Mouse (Mus musculus): Measurements from ENCODE around the gene Myh7b. TPM values are rescaled to one million over a fixed set of nuclear protein-coding genes. Genes with fewer than 3 reads are reported as not detected.

Myh7b gene
- total and polyA plus RNA-seq, 3 experiments, result 0.51 TPM; not detected in 2

DNA sequence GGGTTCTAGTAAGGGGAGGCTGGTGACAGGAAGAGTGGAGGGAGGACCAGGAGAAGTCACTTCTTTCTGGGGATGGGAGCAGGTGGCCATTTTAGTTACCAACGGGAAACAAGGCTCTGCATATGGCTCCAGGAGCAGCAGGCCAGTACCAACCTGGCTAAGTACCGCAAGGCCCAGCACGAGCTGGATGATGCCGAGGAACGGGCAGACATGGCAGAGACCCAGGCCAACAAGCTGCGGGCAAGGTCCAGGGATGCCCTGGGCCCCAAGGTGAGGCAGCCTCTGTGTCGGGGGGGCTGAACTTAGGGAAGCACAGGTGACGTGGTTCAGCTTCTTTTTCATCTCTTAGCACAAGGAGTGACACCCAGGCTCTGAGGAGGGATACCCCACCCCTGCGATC lies 22.7 kb downstream of the Myh7b start:
- TF ChIP-seq SMC3 (IDR thresholded peaks at IDR 0.05; ENCODE audit: low read depth, low read length) (no peak), EP300 (IDR thresholded peaks at IDR 0.05; ENCODE audit: low read length) (no peak), TCF12 (IDR thresholded peaks at IDR 0.05; ENCODE audit: low read depth, low read length) (no peak)
- in situ Hi-C loops (cut with MboI; ENCODE audit: low pct_ligation_motif_present, low pct_unique_long_range_greater_than_20kb, low sequenced_read_pairs), result no loop called here

DNA sequence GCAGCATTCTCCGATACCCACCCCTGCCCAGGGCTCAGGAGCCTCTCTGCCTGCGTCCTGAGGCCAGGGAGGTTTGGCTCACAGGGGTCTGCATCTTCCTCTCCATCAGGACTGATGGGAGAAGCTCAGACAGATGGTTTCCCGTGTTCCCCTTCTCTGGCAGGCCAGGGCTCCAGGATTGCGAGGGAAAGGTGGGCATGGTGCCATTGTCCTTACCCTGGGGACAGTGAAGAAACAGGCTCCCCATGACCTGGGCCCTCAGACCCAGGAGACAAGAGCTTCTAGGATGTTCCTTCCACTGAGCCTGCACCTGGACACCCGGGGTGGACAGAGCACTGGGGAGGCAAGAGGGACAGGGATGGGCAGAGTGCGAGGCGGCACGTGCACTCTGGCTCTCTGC lies 23.6 kb downstream of the Myh7b start:
- H3K27ac ChIP-seq (ENCODE audit: insufficient read depth, low read depth), result no peak overlapping the region
- no peak overlapping the region for H3K4me2 ChIP-seq (ENCODE audit: insufficient read depth, low read depth, poor library complexity, severe bottlenecking)
- no peak overlapping the region for H3K4me3 ChIP-seq (replicated peaks in 1 of 3; ENCODE audit: low read depth in 2 of 3, low read length in 2 of 3, poor library complexity in 1 of 3)
- H3K9me3 ChIP-seq (replicated peaks; ENCODE audit: low read length), result no peaks in the 10 kb centered on the region
- peaks cover 58 to 97% of the 10 kb centered on the region in 2 experiments for H3K36me3 ChIP-seq (replicated peaks in 1 of 2; ENCODE audit: control insufficient read depth in 1 of 2, insufficient read depth in 1 of 2, low read length in 1 of 2)
- TF ChIP-seq USF1 (IDR thresholded peaks at IDR 0.05; ENCODE audit: low read depth, low read length), result no peak
- H3K9ac ChIP-seq (ENCODE audit: insufficient read depth, low read depth), result no peak overlapping the region
- H3K27me3 ChIP-seq (replicated peaks), result no peaks in the 10 kb centered on the region
- DNase-seq (ENCODE audit: extremely low read depth), result no peak
- in situ Hi-C loops (cut with MboI; ENCODE audit: low pct_ligation_motif_present, low pct_unique_long_range_greater_than_20kb, low sequenced_read_pairs), result no loop called here
- dilution Hi-C loops (cut with MboI; ENCODE audit: extremely low pct_ligation_motif_present, extremely low pct_unique_long_range_greater_than_20kb, low sequenced_read_pairs), result no loop called here
- H3K79me2 ChIP-seq (replicated peaks; ENCODE audit: control insufficient read depth, extremely low read depth, insufficient read depth, poor library complexity, severe bottlenecking), result no peaks in the 10 kb centered on the region
- no peaks in the 10 kb centered on the region for H3K4me1 ChIP-seq (ENCODE audit: control insufficient read depth in 1 of 2, insufficient read depth in 2 of 2)

More for the DNA sequence above, 22.7 kb downstream of the Myh7b start:
- Histone ChIP-seq H3K36me3 (replicated peaks in 1 of 2; ENCODE audit: control insufficient read depth in 1 of 2, insufficient read depth in 1 of 2, low read length in 1 of 2) (peaks cover 53 to 97% of the 10 kb centered on the region in 2 experiments), H3K27ac (ENCODE audit: insufficient read depth, low read depth) (no peak overlapping the region), H3K9me3 (replicated peaks; ENCODE audit: low read length) (no peaks in the 10 kb centered on the region), H3K9ac (ENCODE audit: insufficient read depth, low read depth) (no peak overlapping the region), H3K4me1 (ENCODE audit: control insufficient read depth in 1 of 2, insufficient read depth in 2 of 2) (no peaks in the 10 kb centered on the region), H3K27me3 (replicated peaks) (no peaks in the 10 kb centered on the region), H3K79me2 (replicated peaks; ENCODE audit: control insufficient read depth, extremely low read depth, insufficient read depth, poor library complexity, severe bottlenecking) (no peaks in the 10 kb centered on the region), H3K4me2 (ENCODE audit: insufficient read depth, low read depth, poor library complexity, severe bottlenecking) (no peak overlapping the region), H3K4me3 (replicated peaks in 1 of 3; ENCODE audit: low read depth in 2 of 3, low read length in 2 of 3, poor library complexity in 1 of 3) (no peak overlapping the region)
- DNase-seq (ENCODE audit: extremely low read depth), result no peak
- dilution Hi-C loops (cut with MboI; ENCODE audit: extremely low pct_ligation_motif_present, extremely low pct_unique_long_range_greater_than_20kb, low sequenced_read_pairs), result no loop called here

GRCm38 (mm10) chr2:155635961-155636360 lies 24.9 kb downstream of the Myh7b start:
- TF ChIP-seq RAD21 (IDR thresholded peaks at IDR 0.05; ENCODE audit: low read depth, low read length) (no peak), POLR2A (IDR thresholded peaks at IDR 0.05; ENCODE audit: low read depth, low read length) (no peak), PAX5 (IDR thresholded peaks at IDR 0.05; ENCODE audit: low read length) (no peak), HCFC1 (IDR thresholded peaks at IDR 0.05; ENCODE audit: low read depth, low read length) (no peak), MAZ (IDR thresholded peaks at IDR 0.05; ENCODE audit: low read depth, low read length) (no peak), POLR2AphosphoS2 (IDR thresholded peaks at IDR 0.05; ENCODE audit: low read depth, low read length) (no peak), E2F4 (IDR thresholded peaks at IDR 0.05; ENCODE audit: insufficient replicate concordance, low read depth, low read length) (no peak), NRF1 (IDR thresholded peaks at IDR 0.05; ENCODE audit: low read depth, low read length) (no peak), BHLHE40 (IDR thresholded peaks at IDR 0.05; ENCODE audit: low read depth, low read length) (no peak), MAX (IDR thresholded peaks at IDR 0.05; ENCODE audit: low read length) (no peak), MEF2A (IDR thresholded peaks at IDR 0.05; ENCODE audit: borderline replicate concordance, low read depth, low read length) (no peak)
- Histone ChIP-seq H3K79me2 (replicated peaks; ENCODE audit: control insufficient read depth, extremely low read depth, insufficient read depth, poor library complexity, severe bottlenecking) (no peaks in the 10 kb centered on the region), H3K27me3 (replicated peaks) (no peaks in the 10 kb centered on the region), H3K9ac (ENCODE audit: insufficient read depth, low read depth) (no peak overlapping the region), H3K27ac (ENCODE audit: insufficient read depth, low read depth) (no peak overlapping the region), H3K4me1 (ENCODE audit: control insufficient read depth in 1 of 2, insufficient read depth in 2 of 2) (no peaks in the 10 kb centered on the region), H3K36me3 (replicated peaks in 1 of 2; ENCODE audit: control insufficient read depth in 1 of 2, insufficient read depth in 1 of 2, low read length in 1 of 2) (peaks cover 71 to 100% of the 10 kb centered on the region in 2 experiments), H3K4me3 (replicated peaks in 1 of 3; ENCODE audit: low read depth in 2 of 3, low read length in 2 of 3, poor library complexity in 1 of 3) (no peak overlapping the region), H3K9me3 (replicated peaks; ENCODE audit: low read length) (no peaks in the 10 kb centered on the region), H3K4me2 (ENCODE audit: insufficient read depth, low read depth, poor library complexity, severe bottlenecking) (no peak overlapping the region)
- in situ Hi-C loops (cut with MboI; ENCODE audit: low pct_ligation_motif_present, low pct_unique_long_range_greater_than_20kb, low sequenced_read_pairs) (no loop called here), dilution Hi-C loops (cut with MboI; ENCODE audit: extremely low pct_ligation_motif_present, extremely low pct_unique_long_range_greater_than_20kb, low sequenced_read_pairs) (no loop called here)
- no peak for DNase-seq (ENCODE audit: extremely low read depth)

Data from CH12.LX (cell line).